Mouse (Mus musculus) kidney, postnatal 0 days (tissue): Measurements from ENCODE around the gene Fam196a. TPM values are rescaled to one million over a fixed set of nuclear protein-coding genes. Genes with fewer than 3 reads are reported as not detected.

ENCODE experiments used
- ATAC-seq: fragments of 200-750 bp; cut with Nextera tagmentation; replicated peaks from 2 replicates; pipeline ENCODE4 v1.8.0; 2017; ENCODE audit warnings: low read depth, moderate number of reproducible peaks, moderate TSS enrichment, moderate library complexity; ENCODE audit not compliant: low FRiP score
- DNase-seq: peaks from one replicate; pipeline ENCODE4 v3.0.0-alpha.2; 2016; ENCODE audit warnings: low spot score
- H3K27ac ChIP-seq: fragments of 300-500 bp; sonication (generic); 2 replicates; pipeline ENCODE4 v1.5.1; 2014; ENCODE audit warnings: mild to moderate bottlenecking
- H3K27me3 ChIP-seq: fragments of 300-500 bp; sonication (generic); 2 replicates; pipeline ENCODE4 v1.6.1; 2014; ENCODE audit warnings: low read length, mixed read lengths; ENCODE audit not compliant: insufficient read depth
- H3K36me3 ChIP-seq: fragments of 300-500 bp; sonication (generic); 2 replicates; pipeline ENCODE4 v1.6.1; 2014; ENCODE audit warnings: low read length, mixed read lengths; ENCODE audit not compliant: insufficient read depth
- H3K4me1 ChIP-seq: fragments of 300-500 bp; sonication (generic); replicated peaks from 2 replicates; pipeline ENCODE4 v1.6.1; 2014; ENCODE audit warnings: antibody characterized with exemption, low read length, mixed read lengths; ENCODE audit not compliant: insufficient read depth
- H3K4me2 ChIP-seq: fragments of 300-500 bp; sonication (generic); 2 replicates; pipeline ENCODE4 v1.6.1; 2014; ENCODE audit warnings: mild to moderate bottlenecking, low read length, moderate library complexity, mixed read lengths
- H3K4me3 ChIP-seq: fragments of 300-500 bp; sonication (generic); replicated peaks from 2 replicates; pipeline ENCODE4 v1.5.1; 2014; ENCODE audit warnings: low read depth, low read length
- H3K9ac ChIP-seq: fragments of 300-500 bp; sonication (generic); 2 replicates; pipeline ENCODE4 v1.6.1; 2014; ENCODE audit warnings: low read depth, low read length
- H3K9me3 ChIP-seq: fragments of 300-500 bp; sonication (generic); replicated peaks from 2 replicates; pipeline ENCODE4 v1.6.1; 2016; ENCODE audit warnings: low read length, inconsistent platforms, mixed read lengths
- CTCF ChIP-seq: IDR thresholded peaks from 2 replicates; pipeline ENCODE4 v1.5.1; 2016; ENCODE audit warnings: antibody characterized with exemption, low read depth, mild to moderate bottlenecking, moderate library complexity
- WGBS: fragments of 180-500 bp; shearing (Covaris S2); extraction: QIAGEN DNeasy Blood & Tissue Kit; methylation state at CpG from one replicate; pipeline ENCODE4 v1.1.7; 2014; 5-methylcytosine and 5-hydroxymethylcytosine counted together
- polyA plus RNA-seq: library from polyadenylated mRNA; unstranded; fragments of >200 nt; fragmentation: Nextera tagmentation; extraction: Ambion mirVana; gene quantifications from 2 replicates; pipeline ENCODE4 v1.2.1, GENCODE M21; 2015

Fam196a gene
- polyA plus RNA-seq, 1 experiment from 2014 or later, result 0.92 TPM

- Histone ChIP-seq H3K36me3 (peaks cover 9% of the 10 kb centered on the region; the same call in 1 of the 2 replicates), H3K4me1 (no peaks in the 10 kb centered on the region), H3K9ac (no peak overlapping the region), H3K27ac (no peak overlapping the region), H3K9me3 (no peaks in the 10 kb centered on the region), H3K4me2 (no peak overlapping the region), H3K27me3 (no peaks in the 10 kb centered on the region), H3K4me3 (no peak overlapping the region)
- DNase-seq (peak; percentile 75), ATAC-seq (no peak)
- WGBS, result 72% methylated on average over 2 of the region's 2 CpGs
- no peak for TF ChIP-seq CTCF
Measured at GRCm38 (mm10) chr7:134864175-134864574, 74.1 kb downstream of the Fam196a start.

- Histone ChIP-seq H3K27ac (no peak overlapping the region), H3K4me1 (no peaks in the 10 kb centered on the region), H3K9me3 (no peaks in the 10 kb centered on the region), H3K27me3 (no peaks in the 10 kb centered on the region), H3K9ac (no peak overlapping the region), H3K4me3 (no peak overlapping the region), H3K36me3 (peaks cover 9% of the 10 kb centered on the region; the same call in 1 of the 2 replicates), H3K4me2 (no peak overlapping the region)
- WGBS, result 91% methylated on average over 6 of the region's 6 CpGs
- ATAC-seq, result no peak
- no peak for DNase-seq
- TF ChIP-seq CTCF, result no peak
Measured at GRCm38 (mm10) chr7:134862000-134862399, 76.2 kb downstream of the Fam196a start.

GRCm38 (mm10) chr7:134842751-134843150 is 95.5 kb downstream of the Fam196a start:
- H3K9ac ChIP-seq, result no peak overlapping the region
- 0 out of 2 replicates have a peak, but pooled peaks cover 5% of the 10 kb centered on the region for H3K36me3 ChIP-seq
- no peaks in the 10 kb centered on the region for H3K9me3 ChIP-seq
- H3K27ac ChIP-seq, result no peak overlapping the region
- H3K4me1 ChIP-seq, result no peaks in the 10 kb centered on the region
- DNase-seq (no peak), ATAC-seq (no peak)
- no peak overlapping the region for H3K4me3 ChIP-seq
- WGBS, result 90% methylated on average over 4 of the region's 4 CpGs
- H3K4me2 ChIP-seq, result no peak overlapping the region
- TF ChIP-seq CTCF, result no peak
- H3K27me3 ChIP-seq, result no peaks in the 10 kb centered on the region

GRCm38 (mm10) chr7:134840066-134840465 is 98.2 kb downstream of the Fam196a start:
- Histone ChIP-seq H3K4me3 (no peak overlapping the region), H3K36me3 (0 out of 2 replicates have a peak, but pooled peaks cover 5% of the 10 kb centered on the region), H3K4me2 (no peak overlapping the region), H3K4me1 (no peaks in the 10 kb centered on the region), H3K9ac (no peak overlapping the region), H3K27me3 (no peaks in the 10 kb centered on the region), H3K9me3 (no peaks in the 10 kb centered on the region), H3K27ac (no peak overlapping the region)
- 84% methylated on average over 2 of the region's 2 CpGs for WGBS
- DNase-seq (no peak), ATAC-seq (no peak)
- TF ChIP-seq CTCF, result no peak
